Mouse (Mus musculus) forebrain, embryonic 14.5 days (tissue): ENCODE results near the gene Cul5. TPM values are rescaled to one million over a fixed set of nuclear protein-coding genes. Genes with fewer than 3 reads are reported as not detected.

Experiments
- ATAC-seq: fragments of 200-750 bp; cut with Nextera tagmentation; 2 replicates; pipeline ENCODE4 v1.8.0; 2017; ENCODE audit warnings: mild to moderate bottlenecking, moderate library complexity
- DNase-seq: peaks from one replicate; pipeline ENCODE4 v3.0.0-alpha.2; 2015; ENCODE audit warnings: low spot score
- H3K27ac ChIP-seq: fragments of 300-500 bp; sonication (generic); 2 replicates; pipeline ENCODE4 v1.5.1; 2014; ENCODE audit warnings: low read depth, mild to moderate bottlenecking, control low read depth, low read length, moderate library complexity
- H3K27me3 ChIP-seq: fragments of 300-500 bp; sonication (generic); replicated peaks from 2 replicates; pipeline ENCODE4 v1.6.1; 2014; ENCODE audit warnings: low read length, control low read depth, mixed read lengths; ENCODE audit not compliant: control insufficient read depth, insufficient read depth
- H3K36me3 ChIP-seq: fragments of 300-500 bp; sonication (generic); 2 replicates; pipeline ENCODE4 v1.6.1; 2014; ENCODE audit warnings: low read length, control low read depth; ENCODE audit not compliant: control insufficient read depth, insufficient read depth
- H3K4me1 ChIP-seq: fragments of 300-500 bp; sonication (generic); 2 replicates; pipeline ENCODE4 v1.6.1; 2014; ENCODE audit warnings: antibody characterized with exemption, low read length, control low read depth; ENCODE audit not compliant: control insufficient read depth, insufficient read depth
- H3K4me2 ChIP-seq: fragments of 300-500 bp; sonication (generic); 2 replicates; pipeline ENCODE4 v1.6.1; 2014; ENCODE audit warnings: mild to moderate bottlenecking, control low read depth, low read length
- H3K4me3 ChIP-seq: fragments of 300-500 bp; sonication (generic); 2 replicates; pipeline ENCODE4 v1.5.1; 2014; ENCODE audit warnings: low read depth, low read length, control low read depth
- H3K9ac ChIP-seq: fragments of 300-500 bp; sonication (generic); 2 replicates; pipeline ENCODE4 v1.6.1; 2014; ENCODE audit warnings: mild to moderate bottlenecking, low read length, control low read depth, moderate library complexity
- H3K9me3 ChIP-seq: fragments of 300-500 bp; sonication (generic); replicated peaks from 2 replicates; pipeline ENCODE4 v1.6.1; 2016; ENCODE audit warnings: low read length, control low read depth, mixed read lengths; ENCODE audit not compliant: control insufficient read depth
- WGBS: fragments of 180-500 bp; shearing (Covaris S2); extraction: QIAGEN DNeasy Blood & Tissue Kit; methylation state at CpG from one replicate; pipeline ENCODE4 v1.1.7; 2014; 5-methylcytosine and 5-hydroxymethylcytosine counted together
- polyA plus RNA-seq: library from polyadenylated mRNA; unstranded; fragments of >200 nt; fragmentation: Nextera tagmentation; extraction: Ambion mirVana; gene quantifications from 2 replicates; pipeline ENCODE4 v1.2.1, GENCODE M21; 2014

Gene Cul5
- polyA plus RNA-seq, 1 experiment from 2014 or later = 62.1 TPM

- H3K27ac ChIP-seq = no peak overlapping the region
- H3K36me3 ChIP-seq = peaks cover 11% of the 10 kb centered on the region
- WGBS = 74% methylated on average over 6 of the region's 6 CpGs
- no peaks in the 10 kb centered on the region for H3K27me3 ChIP-seq
- H3K9me3 ChIP-seq = no peaks in the 10 kb centered on the region
- ATAC-seq (no peak), DNase-seq (no peak)
- H3K4me3 ChIP-seq = no peak overlapping the region
- H3K9ac ChIP-seq = no peak overlapping the region
- H3K4me1 ChIP-seq = no peaks in the 10 kb centered on the region
- H3K4me2 ChIP-seq = no peak overlapping the region
Observed at GRCm38 (mm10) chr9:53598631-53599030, 71.2 kb downstream of the Cul5 start.

GRCm38 (mm10) chr9:53596971-53597600, 72.7 kb downstream of the Cul5 start:
- Histone ChIP-seq H3K9ac (no peak overlapping the region), H3K4me2 (no peak overlapping the region), H3K4me1 (no peaks in the 10 kb centered on the region), H3K27ac (no peak overlapping the region), H3K27me3 (no peaks in the 10 kb centered on the region), H3K9me3 (no peaks in the 10 kb centered on the region), H3K4me3 (no peak overlapping the region), H3K36me3 (peaks cover 25% of the 10 kb centered on the region)
- 92% methylated on average over 4 of the region's 4 CpGs for WGBS
- DNase-seq (no peak), ATAC-seq (no peak)

GRCm38 (mm10) chr9:53594764-53595163, 75.0 kb downstream of the Cul5 start:
- DNase-seq = peak; percentile 72
- H3K4me2 ChIP-seq = no peak overlapping the region
- no peaks in the 10 kb centered on the region for H3K4me1 ChIP-seq
- H3K36me3 ChIP-seq = peaks cover 38% of the 10 kb centered on the region
- no peak overlapping the region for H3K9ac ChIP-seq
- no peak for ATAC-seq
- WGBS = 7% methylated on average over 3 of the region's 3 CpGs
- H3K9me3 ChIP-seq = no peaks in the 10 kb centered on the region
- no peak overlapping the region for H3K27ac ChIP-seq
- H3K27me3 ChIP-seq = no peaks in the 10 kb centered on the region
- no peak overlapping the region for H3K4me3 ChIP-seq

- DNase-seq = no peak
- Histone ChIP-seq H3K36me3 (peaks cover 79% of the 10 kb centered on the region), H3K27ac (no peak overlapping the region)
Observed at GRCm38 (mm10) chr9:53581870-53582269, 87.9 kb downstream of the Cul5 start.

GRCm38 (mm10) chr9:53575721-53576120, 94.1 kb downstream of the Cul5 start:
- Histone ChIP-seq H3K4me1 (no peaks in the 10 kb centered on the region), H3K9ac (no peak overlapping the region), H3K4me2 (no peak overlapping the region), H3K4me3 (no peak overlapping the region), H3K27me3 (no peaks in the 10 kb centered on the region), H3K9me3 (no peaks in the 10 kb centered on the region), H3K36me3 (peaks cover 54% of the 10 kb centered on the region), H3K27ac (no peak overlapping the region)
- DNase-seq (no peak), ATAC-seq (no peak)
- 90% methylated on average over 5 of the region's 5 CpGs for WGBS

More at GRCm38 (mm10) chr9:53581870-53582269, 87.9 kb downstream of the Cul5 start:
- Histone ChIP-seq H3K4me3 (no peak overlapping the region), H3K27me3 (no peaks in the 10 kb centered on the region), H3K9ac (no peak overlapping the region), H3K4me2 (no peak overlapping the region), H3K9me3 (no peaks in the 10 kb centered on the region), H3K4me1 (no peaks in the 10 kb centered on the region)
- no peak for ATAC-seq
- WGBS = 85% methylated on average over 4 of the region's 4 CpGs

- Histone ChIP-seq H3K4me1 (no peaks in the 10 kb centered on the region), H3K4me3 (no peak overlapping the region), H3K4me2 (no peak overlapping the region), H3K9ac (no peak overlapping the region), H3K9me3 (no peaks in the 10 kb centered on the region), H3K27me3 (no peaks in the 10 kb centered on the region), H3K27ac (no peak overlapping the region), H3K36me3 (peaks cover 54% of the 10 kb centered on the region)
- WGBS = 94% methylated on average over 7 of the region's 7 CpGs
- ATAC-seq (no peak), DNase-seq (no peak)
Observed at GRCm38 (mm10) chr9:53572516-53573307, 97.1 kb downstream of the Cul5 start.

- peaks cover 66% of the 10 kb centered on the region for H3K36me3 ChIP-seq
- 79% methylated on average over 6 of the region's 6 CpGs for WGBS
Observed at GRCm38 (mm10) chr9:53570662-53571061, 99.2 kb downstream of the Cul5 start.

More at GRCm38 (mm10) chr9:53570662-53571061, 99.2 kb downstream of the Cul5 start:
- Histone ChIP-seq H3K27ac (no peak overlapping the region), H3K9me3 (no peaks in the 10 kb centered on the region), H3K27me3 (no peaks in the 10 kb centered on the region), H3K4me3 (no peak overlapping the region), H3K4me2 (no peak overlapping the region), H3K4me1 (no peaks in the 10 kb centered on the region), H3K9ac (no peak overlapping the region)
- no peak for ATAC-seq
- DNase-seq = peak; percentile 22
